Mouse (Mus musculus): ENCODE data around the gene Gm11168. TPM values are rescaled to one million over a fixed set of nuclear protein-coding genes. Genes with fewer than 3 reads are reported as not detected.
"Not testable (repeated sequence)": the region's sequence is repeated elsewhere in the genome, so short reads cannot be mapped to it uniquely, and the experiment has no call there.

The Gm11168 gene
- polyA plus RNA-seq (2015; fragmentation: Nextera tagmentation; extraction: Ambion mirVana): not detected in 2 replicates

- not testable (repeated sequence) for H3K4me1 ChIP-seq (replicated peaks); H3K27me3 ChIP-seq; ATAC-seq (ENCODE audit: low read depth); H3K4me3 ChIP-seq; H3K4me2 ChIP-seq; H3K9ac ChIP-seq; H3K27ac ChIP-seq (replicated peaks); H3K9me3 ChIP-seq; H3K36me3 ChIP-seq
- 73% methylated on average over 6 of the region's 14 CpGs for WGBS
These were observed at the start of gene Gm11168 for GRCm38 (mm10) chr9:3002794-3003396. Gene Gm11168 (plus strand): TSS chr9:3003346.

- H3K4me2 ChIP-seq; ATAC-seq (ENCODE audit: low read depth); H3K9ac ChIP-seq; H3K27ac ChIP-seq (replicated peaks); H3K36me3 ChIP-seq; H3K27me3 ChIP-seq; H3K9me3 ChIP-seq; H3K4me1 ChIP-seq (replicated peaks); H3K4me3 ChIP-seq: not testable (repeated sequence)
- 75% methylated on average over 12 of the region's 12 CpGs for WGBS
These were observed 2.6 kb upstream of the Gm11168 start, which contains the start of gene Gm10722 for GRCm38 (mm10) chr9:3000445-3000972. Gene Gm10722 (plus strand): TSS chr9:3000922.

GRCm38 (mm10) chr9:3001006-3001405, 2.1 kb upstream of the Gm11168 start:
- H3K27me3 ChIP-seq; H3K9me3 ChIP-seq; H3K36me3 ChIP-seq; H3K4me1 ChIP-seq (replicated peaks); H3K4me2 ChIP-seq; H3K4me3 ChIP-seq; H3K27ac ChIP-seq (replicated peaks); ATAC-seq (ENCODE audit: low read depth); H3K9ac ChIP-seq: not testable (repeated sequence)
- 64% methylated on average over 8 of the region's 8 CpGs for WGBS

GRCm38 (mm10) chr9:3001948-3002659, 1.0 kb upstream of the Gm11168 start:
- not testable (repeated sequence) for H3K36me3 ChIP-seq; H3K27ac ChIP-seq (replicated peaks); H3K27me3 ChIP-seq; H3K9ac ChIP-seq; H3K4me3 ChIP-seq; H3K9me3 ChIP-seq; H3K4me2 ChIP-seq; H3K4me1 ChIP-seq (replicated peaks)
- peak; percentile 91 for ATAC-seq (ENCODE audit: low read depth)
- WGBS: 69% methylated on average over 9 of the region's 11 CpGs

GRCm38 (mm10) chr9:3006179-3006578, 3.0 kb downstream of the Gm11168 start:
- H3K4me1 ChIP-seq (replicated peaks); H3K4me2 ChIP-seq; H3K36me3 ChIP-seq; H3K27me3 ChIP-seq; ATAC-seq (ENCODE audit: low read depth); H3K27ac ChIP-seq (replicated peaks); H3K9ac ChIP-seq; H3K4me3 ChIP-seq: not testable (repeated sequence)
- WGBS: 88% methylated on average over 1 of the region's 5 CpGs
- peaks cover 11% of the 10 kb centered on the region for H3K9me3 ChIP-seq

GRCm38 (mm10) chr9:3006636-3007035, 3.5 kb downstream of the Gm11168 start:
- H3K27me3 ChIP-seq; H3K4me1 ChIP-seq (replicated peaks); H3K9ac ChIP-seq; H3K4me3 ChIP-seq; H3K27ac ChIP-seq (replicated peaks); H3K4me2 ChIP-seq; H3K36me3 ChIP-seq: not testable (repeated sequence)
- 71% methylated on average over 8 of the region's 8 CpGs for WGBS
- H3K9me3 ChIP-seq: peaks cover 11% of the 10 kb centered on the region
- peak; percentile 78 for ATAC-seq (ENCODE audit: low read depth)

- not testable (repeated sequence) for H3K36me3 ChIP-seq; H3K4me3 ChIP-seq; H3K9me3 ChIP-seq; H3K27me3 ChIP-seq; H3K4me2 ChIP-seq; H3K27ac ChIP-seq (replicated peaks); H3K4me1 ChIP-seq (replicated peaks); H3K9ac ChIP-seq
- 71% methylated on average over 8 of the region's 9 CpGs for WGBS
- peak; percentile 41; the same call in 1 of the 2 replicates for ATAC-seq (ENCODE audit: low read depth)
These were observed 4.1 kb downstream of the Gm11168 start for GRCm38 (mm10) chr9:3007272-3007671.

- no CpG with 5 or more reads among the region's 5 CpGs for WGBS
- not testable (repeated sequence) for H3K9ac ChIP-seq
These were observed 6.2 kb downstream of the Gm11168 start for GRCm38 (mm10) chr9:3009331-3009730.

GRCm38 (mm10) chr9:3012054-3012621, 9.0 kb downstream of the Gm11168 start:
- not testable (repeated sequence) for H3K9ac ChIP-seq; H3K4me1 ChIP-seq (replicated peaks); H3K27ac ChIP-seq (replicated peaks); ATAC-seq (ENCODE audit: low read depth); H3K27me3 ChIP-seq; H3K4me2 ChIP-seq; H3K9me3 ChIP-seq; H3K4me3 ChIP-seq; H3K36me3 ChIP-seq
- WGBS: 85% methylated on average over 3 of the region's 7 CpGs

More at GRCm38 (mm10) chr9:3009331-3009730, 6.2 kb downstream of the Gm11168 start:
- H3K4me1 ChIP-seq (replicated peaks); H3K4me3 ChIP-seq; H3K9me3 ChIP-seq; H3K36me3 ChIP-seq; H3K27ac ChIP-seq (replicated peaks); H3K4me2 ChIP-seq; H3K27me3 ChIP-seq: not testable (repeated sequence)
- peak; percentile 41; the same call in 1 of the 2 replicates for ATAC-seq (ENCODE audit: low read depth)

GRCm38 (mm10) chr9:3012733-3013279, 9.7 kb downstream of the Gm11168 start, which contains the start of gene Gm10721:
Gene Gm10721 (plus strand): TSS chr9:3013140.
- not testable (repeated sequence) for H3K27me3 ChIP-seq
- no CpG with 5 or more reads among the region's 11 CpGs for WGBS

GRCm38 (mm10) chr9:3015354-3015753, 12.2 kb downstream of the Gm11168 start, which contains the start of gene Gm10720:
Gene Gm10720 (plus strand): TSS chr9:3015654.
- H3K9ac ChIP-seq; H3K27ac ChIP-seq (replicated peaks); H3K9me3 ChIP-seq; H3K4me1 ChIP-seq (replicated peaks); H3K27me3 ChIP-seq; H3K36me3 ChIP-seq; H3K4me2 ChIP-seq; ATAC-seq (ENCODE audit: low read depth); H3K4me3 ChIP-seq: not testable (repeated sequence)
- 66% methylated on average over 5 of the region's 9 CpGs for WGBS

More at GRCm38 (mm10) chr9:3012733-3013279, 9.7 kb downstream of the Gm11168 start, which contains the start of gene Gm10721:
- H3K4me1 ChIP-seq (replicated peaks); H3K9ac ChIP-seq; H3K27ac ChIP-seq (replicated peaks); H3K4me2 ChIP-seq; H3K9me3 ChIP-seq; H3K4me3 ChIP-seq; H3K36me3 ChIP-seq: not testable (repeated sequence)
- peak; percentile 9; the same call in 1 of the 2 replicates for ATAC-seq (ENCODE audit: low read depth)

GRCm38 (mm10) chr9:3015896-3016295, 12.8 kb downstream of the Gm11168 start:
- not testable (repeated sequence) for H3K27ac ChIP-seq (replicated peaks); ATAC-seq (ENCODE audit: low read depth); H3K36me3 ChIP-seq; H3K4me1 ChIP-seq (replicated peaks); H3K4me3 ChIP-seq; H3K4me2 ChIP-seq; H3K9ac ChIP-seq; H3K9me3 ChIP-seq; H3K27me3 ChIP-seq
- 75% methylated on average over 6 of the region's 6 CpGs for WGBS
